Mouse (Mus musculus): ENCODE results near the gene Kcnj3. TPM values are rescaled to one million over a fixed set of nuclear protein-coding genes. Genes with fewer than 3 reads are reported as not detected.

Kcnj3 gene
- not detected for polyA plus RNA-seq (2012; fragmentation: generic; extraction: Trizol)

DNA sequence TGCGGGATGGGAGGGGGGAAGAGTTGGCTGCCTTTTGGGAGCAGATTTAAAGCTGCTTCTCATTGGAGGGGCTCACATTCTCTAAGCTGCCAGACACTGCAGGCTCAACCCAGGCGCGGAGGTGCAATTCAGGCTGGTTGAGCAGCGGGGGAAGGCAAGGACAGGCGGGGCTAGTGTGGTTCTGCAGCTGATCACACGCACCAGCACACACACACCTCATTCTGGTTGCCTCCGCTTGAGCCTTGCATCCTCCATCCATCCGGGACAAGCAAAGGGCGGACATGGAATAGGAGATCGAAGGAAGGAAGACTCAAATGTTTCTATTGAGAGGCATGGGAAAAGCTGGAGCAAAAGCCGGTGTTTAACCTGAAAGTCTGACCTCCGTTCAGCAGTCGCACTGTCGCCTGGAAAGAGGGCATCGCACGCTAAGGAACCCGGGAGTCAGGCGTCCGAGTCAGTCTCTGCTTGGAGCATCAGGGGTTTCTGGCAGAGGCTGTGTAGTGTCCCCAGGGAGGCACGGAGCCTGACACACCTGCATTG lies at the start of gene Kcnj3:
TSS of gene Kcnj3 (plus strand) at position 250 of the 540 bp plus-strand sequence.
- TF ChIP-seq E2F4 (IDR thresholded peaks at IDR 0.05; ENCODE audit: insufficient read depth): no peak
- TF ChIP-seq TCF3 (IDR thresholded peaks at IDR 0.05; ENCODE audit: insufficient read length, low read depth): no peak
- TF ChIP-seq MAX (IDR thresholded peaks at IDR 0.05; ENCODE audit: low read depth): no peak
- no peak for TF ChIP-seq REST (IDR thresholded peaks at IDR 0.05; ENCODE audit: insufficient read depth, insufficient read length)
- no peak for TF ChIP-seq POLR2AphosphoS2 (IDR thresholded peaks at IDR 0.05; ENCODE audit: insufficient read length, low read depth)

DNA sequence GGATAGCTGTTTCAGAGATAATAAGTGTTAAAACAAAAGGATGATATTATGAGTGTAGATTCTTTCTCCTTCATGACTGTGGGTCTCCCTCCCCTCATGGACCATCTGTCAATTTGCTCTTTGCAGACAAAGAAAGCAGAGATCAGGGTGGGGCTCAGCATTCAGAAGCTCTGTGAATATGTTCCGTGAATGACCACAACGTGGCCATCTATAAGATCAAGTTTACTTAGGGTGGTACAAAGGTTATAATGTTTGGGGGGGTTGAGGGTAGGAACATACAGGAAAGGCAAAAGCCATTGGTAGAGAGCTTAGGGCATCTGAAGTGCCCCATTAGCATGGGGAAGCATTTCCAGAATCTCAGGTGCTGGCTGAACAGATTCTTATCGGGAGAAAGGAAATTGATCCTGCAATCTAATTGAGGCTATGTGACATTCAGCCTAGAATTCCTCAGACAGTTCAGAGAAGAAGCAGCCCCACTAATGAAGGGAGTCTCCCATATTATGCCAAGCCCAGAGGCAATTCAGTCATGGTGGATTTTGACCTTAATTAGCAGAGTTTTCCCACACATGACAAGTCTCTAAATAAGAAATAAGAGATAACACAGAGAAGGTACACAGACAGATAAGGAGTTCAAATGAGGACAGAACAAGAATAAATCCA lies 45.3 kb upstream of the Kcnj3 start:
- Histone ChIP-seq H3K79me2 (ENCODE audit: control insufficient read depth, insufficient read depth) (no peaks in the 10 kb centered on the region), H3K27me3 (ENCODE audit: control insufficient read depth, insufficient read depth, insufficient read length) (no peaks in the 10 kb centered on the region), H3K4me3 (no peak overlapping the region), H3ac (ENCODE audit: control insufficient read depth, insufficient read length) (no peak overlapping the region), H3K4me2 (ENCODE audit: low read depth) (no peak overlapping the region), H3K36me3 (ENCODE audit: control insufficient read depth, insufficient read depth) (no peaks in the 10 kb centered on the region)
- TF ChIP-seq POLR2AphosphoS2 (IDR thresholded peaks at IDR 0.05; ENCODE audit: insufficient read length, low read depth): no peak
- TF ChIP-seq USF1 (IDR thresholded peaks at IDR 0.05; ENCODE audit: low read depth): no peak
- no peak for TF ChIP-seq SRF (IDR thresholded peaks at IDR 0.05; ENCODE audit: control insufficient read depth, insufficient read length, low read depth)
- TF ChIP-seq TCF3 (IDR thresholded peaks at IDR 0.05; ENCODE audit: insufficient read length, low read depth): no peak
- TF ChIP-seq TCF12 (IDR thresholded peaks at IDR 0.05; ENCODE audit: insufficient read depth, poor library complexity, severe bottlenecking): no peak
- no peak for TF ChIP-seq MYOG (IDR thresholded peaks at IDR 0.05; ENCODE audit: control insufficient read depth in 1 of 3, insufficient read depth in 1 of 3, insufficient read length in 2 of 3, low read depth in 2 of 3)
- no peak for TF ChIP-seq MYOD1 (IDR thresholded peaks at IDR 0.05; ENCODE audit: control insufficient read depth in 1 of 3, insufficient read length in 2 of 3, low read depth in 2 of 3)
- no peak for TF ChIP-seq CEBPB (IDR thresholded peaks at IDR 0.05; ENCODE audit: insufficient read depth, poor library complexity, severe bottlenecking)
- no peak for TF ChIP-seq E2F4 (IDR thresholded peaks at IDR 0.05; ENCODE audit: insufficient read depth)
- no peak for TF ChIP-seq REST (IDR thresholded peaks at IDR 0.05; ENCODE audit: insufficient read depth, insufficient read length)
- no peak for TF ChIP-seq POLR2A (IDR thresholded peaks at IDR 0.05; ENCODE audit: insufficient read length, low read depth)
- no peak for TF ChIP-seq MAX (IDR thresholded peaks at IDR 0.05; ENCODE audit: low read depth)

More for the DNA sequence above, at the start of gene Kcnj3:
- Histone ChIP-seq H3K27me3 (ENCODE audit: control insufficient read depth, insufficient read depth, insufficient read length) (no peaks in the 10 kb centered on the region), H3ac (ENCODE audit: control insufficient read depth, insufficient read length) (no peak within 1 kb of the TSS), H3K4me3 (no peak within 1 kb of the TSS), H3K36me3 (ENCODE audit: control insufficient read depth, insufficient read depth) (no peaks in the 10 kb centered on the region), H3K79me2 (ENCODE audit: control insufficient read depth, insufficient read depth) (no peaks in the 10 kb centered on the region), H3K4me2 (ENCODE audit: low read depth) (no peak within 1 kb of the TSS)

DNA sequence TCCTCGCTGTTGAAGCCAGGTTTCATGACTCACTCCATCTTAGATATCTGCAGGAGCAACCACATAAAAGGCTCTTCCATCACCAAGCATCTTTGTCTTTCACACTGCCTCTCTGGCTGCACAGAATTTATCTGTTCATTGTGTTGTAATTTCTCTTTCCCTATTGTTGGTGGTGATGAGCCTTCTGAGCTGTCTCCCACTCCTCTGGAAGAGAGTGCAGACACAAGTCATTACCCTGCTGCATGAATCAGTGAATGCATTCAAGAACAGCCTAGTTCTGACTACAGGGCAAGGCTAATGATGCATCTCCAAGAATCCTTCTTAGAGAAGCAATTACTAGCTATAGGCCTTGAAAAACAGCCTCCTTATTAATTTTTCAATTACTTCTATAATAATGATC lies 30.5 kb upstream of the Kcnj3 start:
- no peaks in the 10 kb centered on the region for H3K27me3 ChIP-seq (ENCODE audit: control insufficient read depth, insufficient read depth, insufficient read length)
- TF ChIP-seq TCF3 (IDR thresholded peaks at IDR 0.05; ENCODE audit: insufficient read length, low read depth) (no peak), POLR2AphosphoS2 (IDR thresholded peaks at IDR 0.05; ENCODE audit: insufficient read length, low read depth) (no peak), E2F4 (IDR thresholded peaks at IDR 0.05; ENCODE audit: insufficient read depth) (no peak), TCF12 (IDR thresholded peaks at IDR 0.05; ENCODE audit: insufficient read depth, poor library complexity, severe bottlenecking) (no peak), REST (IDR thresholded peaks at IDR 0.05; ENCODE audit: insufficient read depth, insufficient read length) (no peak), MYOG (IDR thresholded peaks at IDR 0.05; ENCODE audit: control insufficient read depth in 1 of 3, insufficient read depth in 1 of 3, insufficient read length in 2 of 3, low read depth in 2 of 3) (no peak), USF1 (IDR thresholded peaks at IDR 0.05; ENCODE audit: low read depth) (no peak), MYOD1 (IDR thresholded peaks at IDR 0.05; ENCODE audit: control insufficient read depth in 1 of 3, insufficient read length in 2 of 3, low read depth in 2 of 3) (no peak), SRF (IDR thresholded peaks at IDR 0.05; ENCODE audit: control insufficient read depth, insufficient read length, low read depth) (no peak), MAX (IDR thresholded peaks at IDR 0.05; ENCODE audit: low read depth) (no peak), CEBPB (IDR thresholded peaks at IDR 0.05; ENCODE audit: insufficient read depth, poor library complexity, severe bottlenecking) (no peak), POLR2A (IDR thresholded peaks at IDR 0.05; ENCODE audit: insufficient read length, low read depth) (no peak)
- no peaks in the 10 kb centered on the region for H3K36me3 ChIP-seq (ENCODE audit: control insufficient read depth, insufficient read depth)
- no peak overlapping the region for H3ac ChIP-seq (ENCODE audit: control insufficient read depth, insufficient read length)
- no peak overlapping the region for H3K4me2 ChIP-seq (ENCODE audit: low read depth)
- no peaks in the 10 kb centered on the region for H3K79me2 ChIP-seq (ENCODE audit: control insufficient read depth, insufficient read depth)
- no peak overlapping the region for H3K4me3 ChIP-seq

DNA sequence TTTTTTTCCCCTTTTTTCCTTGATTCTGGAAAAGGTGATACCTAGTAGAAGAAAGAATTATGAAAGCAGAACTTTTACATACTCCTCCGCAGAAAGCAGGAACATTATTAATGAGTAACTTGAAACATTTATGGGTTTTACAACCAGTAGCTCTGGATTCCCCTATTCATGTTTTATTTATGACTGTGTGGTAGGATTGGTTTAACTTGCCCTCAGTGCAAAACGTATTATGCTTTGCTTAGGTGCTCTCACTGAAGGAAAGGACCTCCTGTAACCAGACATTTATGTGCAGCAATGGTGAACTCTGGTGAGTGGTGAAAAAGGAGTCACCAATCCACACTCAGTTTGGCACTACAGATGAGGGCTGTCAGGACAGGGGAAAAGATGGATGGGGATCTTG lies 8.1 kb upstream of the Kcnj3 start:
- Histone ChIP-seq H3K4me3 (no peak overlapping the region), H3K79me2 (ENCODE audit: control insufficient read depth, insufficient read depth) (no peaks in the 10 kb centered on the region), H3K27me3 (ENCODE audit: control insufficient read depth, insufficient read depth, insufficient read length) (no peaks in the 10 kb centered on the region), H3K36me3 (ENCODE audit: control insufficient read depth, insufficient read depth) (no peaks in the 10 kb centered on the region), H3ac (ENCODE audit: control insufficient read depth, insufficient read length) (no peak overlapping the region), H3K4me2 (ENCODE audit: low read depth) (no peak overlapping the region)
- no peak for TF ChIP-seq SRF (IDR thresholded peaks at IDR 0.05; ENCODE audit: control insufficient read depth, insufficient read length, low read depth)
- TF ChIP-seq E2F4 (IDR thresholded peaks at IDR 0.05; ENCODE audit: insufficient read depth): no peak
- no peak for TF ChIP-seq REST (IDR thresholded peaks at IDR 0.05; ENCODE audit: insufficient read depth, insufficient read length)
- TF ChIP-seq MAX (IDR thresholded peaks at IDR 0.05; ENCODE audit: low read depth): no peak
- no peak for TF ChIP-seq POLR2A (IDR thresholded peaks at IDR 0.05; ENCODE audit: insufficient read length, low read depth)
- no peak for TF ChIP-seq TCF3 (IDR thresholded peaks at IDR 0.05; ENCODE audit: insufficient read length, low read depth)
- TF ChIP-seq MYOG (IDR thresholded peaks at IDR 0.05; ENCODE audit: control insufficient read depth in 1 of 3, insufficient read depth in 1 of 3, insufficient read length in 2 of 3, low read depth in 2 of 3): no peak
- TF ChIP-seq MYOD1 (IDR thresholded peaks at IDR 0.05; ENCODE audit: control insufficient read depth in 1 of 3, insufficient read length in 2 of 3, low read depth in 2 of 3): no peak
- TF ChIP-seq POLR2AphosphoS2 (IDR thresholded peaks at IDR 0.05; ENCODE audit: insufficient read length, low read depth): no peak
- TF ChIP-seq CEBPB (IDR thresholded peaks at IDR 0.05; ENCODE audit: insufficient read depth, poor library complexity, severe bottlenecking): no peak
- TF ChIP-seq USF1 (IDR thresholded peaks at IDR 0.05; ENCODE audit: low read depth): no peak
- no peak for TF ChIP-seq TCF12 (IDR thresholded peaks at IDR 0.05; ENCODE audit: insufficient read depth, poor library complexity, severe bottlenecking)
